Mouse (Mus musculus) Patski (cell line): ENCODE measurements around the gene Aldh1a1. TPM values are rescaled to one million over a fixed set of nuclear protein-coding genes. Genes with fewer than 3 reads are reported as not detected.
"Not testable (repeated sequence)": the region's sequence is repeated elsewhere in the genome, so short reads cannot be mapped to it uniquely, and the experiment has no call there.

Source experiments
- ATAC-seq: fragments of 100-300 bp; one replicate; pipeline ENCODE4 v1.8.0; 2021
- CTCF ChIA-PET: fragments of 350-600 bp; sonication (Branson Sonifier 250); formaldehyde crosslinking; loops from one replicate; lab custom pipeline; 2022; ENCODE audit warnings: inconsistent platforms; lab: Charles Lee
- POLR2A ChIA-PET: fragments of 350-600 bp; sonication (Branson Sonifier 250); formaldehyde crosslinking; loops from one replicate; lab custom pipeline; 2022; ENCODE audit warnings: antibody characterized with exemption, inconsistent platforms; lab: Charles Lee
- DNase-seq: peaks from one replicate; pipeline ENCODE4 v3.0.0-alpha.2; 2011; ENCODE audit warnings: low read depth, low spot score
- H3K27me3 ChIP-seq: fragments of 371-371 bp; one replicate; pipeline ENCODE4 v1.5.1; 2021
- CTCF ChIP-seq: fragments of 100-300 bp; IDR thresholded peaks from one replicate; pipeline ENCODE4 v1.5.1; 2021
- in situ Hi-C: fragments of 300-500 bp; cut with MboI; formaldehyde crosslinking; loops from 3 replicates; pipeline ENCODE4 v1.11.1; 2018; ENCODE audit warnings: low pct_unique_long_range_greater_than_20kb, mixed read lengths
- polyA plus RNA-seq: library from polyadenylated mRNA; unstranded; gene quantifications from one replicate; pipeline ENCODE4 v1.2.3, GENCODE M21; 2021

The Aldh1a1 gene
- polyA plus RNA-seq, 1 experiment from 2014 or later: 80.5 TPM

GRCm38 (mm10) chr19:20511971-20512370 lies 19.5 kb downstream of the Aldh1a1 start:
- POLR2A ChIA-PET: interaction anchor here (0.8 kb wide), 1 partner anchor 9 kb away, joined by 3 read pairs; no protein-coding TSS in a partner anchor
- no peak for TF ChIP-seq CTCF
- ATAC-seq (no peak), DNase-seq (no peak)
- in situ Hi-C loops: no loop called here
- no peaks in the 10 kb centered on the region for H3K27me3 ChIP-seq
- CTCF ChIA-PET: interaction anchor here (1.0 to 1.9 kb wide), 2 partner anchors 17 to 78 kb away, joined by 3 to 5 read pairs; no protein-coding TSS in a partner anchor

- DNase-seq: no peak
- POLR2A ChIA-PET: no interaction called here
Measured at GRCm38 (mm10) chr19:20513181-20513580, 20.7 kb downstream of the Aldh1a1 start.

GRCm38 (mm10) chr19:20513688-20514361 lies 21.3 kb downstream of the Aldh1a1 start:
- ChIA-PET POLR2A (no interaction called here), CTCF (interaction anchor here (0.5 to 2.0 kb wide), 3 partner anchors 11 to 601 kb away, joined by 3 to 5 read pairs (median 3); no protein-coding TSS in a partner anchor)
- no peak for TF ChIP-seq CTCF
- in situ Hi-C loops: no loop called here
- ATAC-seq (peak; percentile 95), DNase-seq (no peak)
- no peaks in the 10 kb centered on the region for H3K27me3 ChIP-seq

More at GRCm38 (mm10) chr19:20513181-20513580, 20.7 kb downstream of the Aldh1a1 start:
- H3K27me3 ChIP-seq: no peaks in the 10 kb centered on the region
- TF ChIP-seq CTCF: no peak
- no peak for ATAC-seq
- in situ Hi-C loops: no loop called here
- CTCF ChIA-PET: interaction anchor here (0.5 to 2.0 kb wide), 4 partner anchors 10 to 602 kb away, joined by 3 to 5 read pairs (median 4); no protein-coding TSS in a partner anchor

- no peak for TF ChIP-seq CTCF
- in situ Hi-C loops: no loop called here
Measured at GRCm38 (mm10) chr19:20516481-20516880, 24.0 kb downstream of the Aldh1a1 start.

GRCm38 (mm10) chr19:20529156-20529555 lies 36.6 kb downstream of the Aldh1a1 start:
- POLR2A ChIA-PET, in situ Hi-C loops, H3K27me3 ChIP-seq, ATAC-seq, DNase-seq: not testable (repeated sequence)
- CTCF ChIA-PET: interaction anchor here (1.2 to 1.6 kb wide), 2 partner anchors 11 to 17 kb away, joined by 4 to 5 read pairs; no protein-coding TSS in a partner anchor

More at GRCm38 (mm10) chr19:20516481-20516880, 24.0 kb downstream of the Aldh1a1 start:
- ATAC-seq (no peak), DNase-seq (no peak)
- CTCF ChIA-PET: no interaction called here
- POLR2A ChIA-PET: no interaction called here
- H3K27me3 ChIP-seq: no peaks in the 10 kb centered on the region

- ATAC-seq (peak; percentile 91), DNase-seq (peak; percentile 59)
- in situ Hi-C loops: no loop called here
- no peaks in the 10 kb centered on the region for H3K27me3 ChIP-seq
- ChIA-PET POLR2A (interaction anchor here (1.1 kb wide), 1 partner anchor 18 kb away, joined by 4 read pairs; no protein-coding TSS in a partner anchor), CTCF (interaction anchor here (1.0 to 1.6 kb wide), 4 partner anchors 10 to 18 kb away, joined by 3 to 5 read pairs (median 4); no protein-coding TSS in a partner anchor)
- TF ChIP-seq CTCF: no peak
Measured at GRCm38 (mm10) chr19:20529921-20530696, 37.6 kb downstream of the Aldh1a1 start.

- POLR2A ChIA-PET: no interaction called here
- no peak for TF ChIP-seq CTCF
- CTCF ChIA-PET: no interaction called here
- DNase-seq: no peak
- H3K27me3 ChIP-seq: no peaks in the 10 kb centered on the region
- ATAC-seq: no peak
- in situ Hi-C loops: no loop called here
Measured at GRCm38 (mm10) chr19:20536538-20536937, 44.0 kb downstream of the Aldh1a1 start.

- TF ChIP-seq CTCF: no peak
- in situ Hi-C loops: no loop called here
- ATAC-seq (no peak), DNase-seq (no peak)
- CTCF ChIA-PET: interaction anchor here (1.3 kb wide), 1 partner anchor 10 kb away, joined by 3 read pairs; no protein-coding TSS in a partner anchor
- H3K27me3 ChIP-seq: no peaks in the 10 kb centered on the region
- POLR2A ChIA-PET: no interaction called here
Measured at GRCm38 (mm10) chr19:20541044-20541443, 48.5 kb downstream of the Aldh1a1 start.

- DNase-seq (no peak), ATAC-seq (no peak)
- in situ Hi-C loops: no loop called here
- H3K27me3 ChIP-seq: no peaks in the 10 kb centered on the region
- no peak for TF ChIP-seq CTCF
- ChIA-PET CTCF (no interaction called here), POLR2A (no interaction called here)
Measured at GRCm38 (mm10) chr19:20541924-20542323, 49.4 kb downstream of the Aldh1a1 start.

- ATAC-seq: no peak
- POLR2A ChIA-PET: interaction anchor here (0.6 kb wide), 1 partner anchor 154 kb away, joined by 4 read pairs; no protein-coding TSS in a partner anchor
- no peak for DNase-seq
- no peak for TF ChIP-seq CTCF
- CTCF ChIA-PET: no interaction called here
- in situ Hi-C loops: no loop called here
- H3K27me3 ChIP-seq: no peaks in the 10 kb centered on the region
Measured at GRCm38 (mm10) chr19:20543816-20544215, 51.3 kb downstream of the Aldh1a1 start.
